Mouse (Mus musculus) cortical plate, adult 2 months (tissue): ENCODE data around the gene Tm9sf1.

Experiments
- CTCF ChIP-seq: fragments of 200-500 bp; IDR thresholded peaks from 2 replicates; pipeline ENCODE4 v1.5.1; 2011; ENCODE audit warnings: mild to moderate bottlenecking, control low read depth, low read length; ENCODE audit not compliant: insufficient read depth; ENCODE audit errors: extremely low read depth
- POLR2A ChIP-seq: fragments of 200-500 bp; IDR thresholded peaks from 2 replicates; pipeline ENCODE4 v1.6.1; 2011; ENCODE audit warnings: mild to moderate bottlenecking, low read length, control low read depth; ENCODE audit not compliant: insufficient read depth; ENCODE audit errors: extremely low read depth

- TF ChIP-seq CTCF (no peak), POLR2A (no peak)
Measured at GRCm38 (mm10) chr14:55671486-55671832, 27.9 kb upstream of the Tm9sf1 start.
